Mouse (Mus musculus) left cerebral cortex, adult 9 months (tissue): ENCODE measurements around the gene Nudt5.
"Not testable (repeated sequence)": the region's sequence is repeated elsewhere in the genome, so short reads cannot be mapped to it uniquely, and the experiment has no call there.

Experiments used
- DNase-seq, 2 experiments: peaks; one replicate each; pipeline ENCODE4 v3.0.0; 2022; ENCODE audit warnings: low spot score in 2 of 2

Gene Nudt5

DNA sequence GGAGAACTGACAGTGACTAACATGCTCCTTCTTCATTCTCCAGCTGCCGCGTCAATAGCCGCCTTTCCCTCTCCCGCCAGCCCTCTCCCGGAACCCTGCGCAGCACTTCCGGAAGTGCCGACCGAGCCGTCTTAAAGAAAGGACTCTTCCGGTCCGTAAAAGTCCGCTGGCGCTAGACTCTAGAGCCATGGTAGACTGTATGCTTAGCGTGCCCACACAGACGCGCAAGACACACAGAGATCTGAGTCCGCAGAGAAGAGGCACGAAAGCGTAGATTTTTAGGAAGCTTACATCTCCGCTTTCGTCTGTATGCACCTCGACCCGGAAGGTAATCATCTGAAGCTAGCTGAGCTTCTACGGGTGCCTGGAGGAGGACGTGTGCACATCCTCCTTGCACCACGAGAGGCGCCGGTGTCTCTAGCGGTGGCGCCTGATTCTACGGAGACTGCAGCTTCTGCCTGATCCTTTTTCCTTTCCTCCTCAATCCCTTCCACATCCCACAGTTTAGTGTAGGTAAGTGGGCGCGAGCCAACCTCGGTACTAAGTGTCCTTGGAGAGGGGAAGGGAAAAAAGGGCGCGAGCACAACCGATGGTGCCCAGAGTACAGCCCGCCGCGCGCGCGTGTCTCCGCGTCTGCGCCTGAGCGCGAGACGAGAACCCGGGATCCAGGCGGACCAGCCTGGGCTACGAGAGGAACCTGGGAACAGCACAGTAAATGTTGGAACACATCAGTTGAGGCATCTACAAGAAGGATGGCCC lies at the start of gene Nudt5, which contains the start of gene Cdc123:
Nudt5 (plus strand) TSS at position 147 of the 759 bp plus-strand sequence.
Cdc123 (minus strand) TSS at position 292 of the 759 bp plus-strand sequence.
- peak; percentile 87 to 93 for DNase-seq

DNA sequence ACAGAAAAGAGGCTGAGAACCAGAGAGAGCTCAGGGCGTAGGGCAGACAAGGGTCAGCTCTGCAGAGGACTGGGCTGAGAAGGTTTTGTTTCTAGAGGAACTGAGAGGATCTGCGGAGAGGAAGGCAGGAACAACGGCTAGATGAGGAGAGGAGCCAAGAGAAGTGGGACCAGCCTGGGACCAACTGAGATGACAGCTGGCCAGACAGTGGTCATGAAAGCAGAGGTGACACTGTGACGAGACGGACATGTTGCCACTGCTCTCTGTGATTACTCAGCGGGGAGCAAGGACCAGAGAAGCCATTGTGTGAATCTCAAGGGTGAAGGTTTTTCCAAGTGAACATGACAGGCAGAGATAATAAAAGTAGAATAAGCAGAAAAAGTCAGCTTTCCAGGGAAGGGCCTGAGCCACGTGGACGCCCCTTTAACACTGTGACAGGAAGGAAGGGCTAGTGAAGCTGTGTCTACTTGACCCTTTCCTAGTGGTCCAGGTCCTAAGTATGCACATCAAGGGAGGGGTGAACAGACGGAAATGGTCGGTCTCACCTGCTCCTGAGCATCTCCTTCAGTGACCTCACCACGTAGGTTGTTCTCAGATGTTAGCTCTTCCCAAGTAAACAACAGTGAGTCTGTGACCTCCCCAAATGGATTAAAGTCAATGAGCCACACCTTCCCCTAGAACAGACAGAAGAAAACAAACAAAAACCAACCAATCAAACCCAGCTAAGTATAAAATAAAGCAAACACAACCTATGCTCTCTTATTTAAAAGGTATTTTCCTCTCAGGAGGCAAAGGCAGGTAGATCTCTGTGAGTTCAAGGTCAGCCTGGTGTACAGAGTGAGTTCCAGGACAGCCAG lies 46.8 kb upstream of the Nudt5 start:
- no peak for DNase-seq

DNA sequence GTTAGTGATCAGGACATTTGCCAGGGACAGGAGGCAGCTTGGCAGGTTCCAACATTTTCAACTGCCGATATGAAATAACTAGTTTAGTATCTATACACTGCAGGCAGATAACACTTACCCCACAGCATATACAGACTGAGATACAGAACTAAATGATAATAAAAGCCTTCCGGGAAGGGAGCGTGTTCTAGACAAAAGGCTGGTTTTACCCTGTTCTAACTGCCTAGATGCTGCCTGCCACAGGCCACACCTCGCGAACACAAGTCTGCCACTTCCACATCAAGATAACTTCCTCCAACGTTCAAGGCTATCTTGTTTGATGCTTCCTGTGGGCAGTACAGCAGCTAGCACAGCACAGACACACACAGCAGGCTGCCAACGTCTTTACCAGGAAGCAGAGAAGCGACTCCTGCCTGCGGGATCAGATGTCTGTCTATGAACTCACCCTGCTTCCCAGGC lies 43.6 kb upstream of the Nudt5 start:
- no peak for DNase-seq

DNA sequence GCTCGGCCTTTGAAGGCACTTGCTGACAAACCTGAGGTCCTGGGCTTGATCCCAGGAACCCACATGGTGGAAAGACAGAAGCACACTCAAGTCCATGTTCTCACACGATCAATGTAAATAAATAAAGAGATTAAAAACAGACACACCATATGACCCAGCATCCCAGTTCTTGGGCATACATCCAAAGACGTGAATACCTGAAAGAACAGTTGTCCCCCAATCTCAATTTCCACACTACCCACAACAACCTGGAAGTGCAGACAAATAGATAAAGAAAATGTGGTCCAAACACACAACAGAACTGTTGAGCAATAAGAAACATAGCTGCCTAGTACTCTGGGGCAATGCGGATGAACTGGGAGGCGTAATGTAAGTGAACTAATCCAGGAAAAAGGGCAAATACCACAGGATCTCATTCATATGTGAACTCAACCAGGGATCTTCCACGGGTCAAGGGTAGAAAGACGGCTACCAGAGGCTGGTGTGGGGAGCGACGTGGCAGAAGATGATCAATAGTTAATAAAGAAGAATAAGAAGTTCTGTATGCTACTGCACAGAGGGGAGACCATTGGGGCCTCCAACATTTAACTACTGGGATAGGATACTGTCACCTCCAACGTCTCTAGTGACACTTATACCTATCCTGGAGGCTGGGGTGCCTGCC lies 42.8 kb upstream of the Nudt5 start:
- no peak for DNase-seq

DNA sequence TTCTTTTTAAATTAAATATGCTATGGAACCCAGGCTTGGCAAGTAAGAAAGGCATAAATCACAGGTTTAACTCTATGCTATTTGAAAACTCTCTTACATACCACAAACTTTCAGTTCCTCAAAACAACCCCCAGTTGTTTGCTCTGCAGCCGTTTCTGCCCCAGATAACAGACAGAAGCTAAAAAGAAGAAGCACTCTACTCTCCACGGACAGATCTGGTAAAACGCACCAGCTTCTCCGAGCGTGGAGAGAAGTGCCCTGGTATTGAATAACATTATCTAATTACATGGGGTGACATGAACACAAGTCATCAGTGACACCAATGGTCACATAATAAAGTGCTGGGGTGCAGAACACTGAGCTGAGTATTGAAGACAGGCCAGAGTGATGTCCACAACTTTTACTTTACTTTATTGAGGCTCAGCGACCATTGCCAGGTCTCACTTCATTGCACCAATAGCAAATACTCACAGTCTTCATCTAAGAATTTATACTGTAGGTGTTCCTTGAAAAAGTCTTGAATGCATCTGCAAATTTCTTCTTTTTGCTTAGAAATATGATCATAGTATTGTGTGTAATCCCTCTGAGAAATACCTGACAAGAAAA lies 40.3 kb upstream of the Nudt5 start:
- no peak for DNase-seq

DNA sequence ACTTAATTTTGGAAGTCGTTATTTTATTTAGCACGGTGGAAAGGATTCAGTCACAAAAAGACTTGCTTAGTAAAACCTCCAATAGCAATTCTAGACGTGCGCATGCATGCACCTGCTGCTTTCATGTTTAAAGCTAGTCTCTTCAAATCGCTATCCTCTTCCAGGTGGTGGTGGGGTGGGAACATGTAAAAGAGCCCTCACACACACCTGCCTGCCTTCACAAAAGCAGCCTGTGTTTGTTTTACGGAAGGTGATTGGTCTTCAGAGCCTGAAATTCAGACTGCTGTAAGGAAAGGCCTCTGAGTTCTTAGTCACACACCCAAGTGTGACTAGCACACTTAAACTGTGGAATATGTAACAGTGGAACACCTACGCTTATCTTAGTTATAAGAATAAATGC lies 39.6 kb upstream of the Nudt5 start:
- DNase-seq, result no peak

DNA sequence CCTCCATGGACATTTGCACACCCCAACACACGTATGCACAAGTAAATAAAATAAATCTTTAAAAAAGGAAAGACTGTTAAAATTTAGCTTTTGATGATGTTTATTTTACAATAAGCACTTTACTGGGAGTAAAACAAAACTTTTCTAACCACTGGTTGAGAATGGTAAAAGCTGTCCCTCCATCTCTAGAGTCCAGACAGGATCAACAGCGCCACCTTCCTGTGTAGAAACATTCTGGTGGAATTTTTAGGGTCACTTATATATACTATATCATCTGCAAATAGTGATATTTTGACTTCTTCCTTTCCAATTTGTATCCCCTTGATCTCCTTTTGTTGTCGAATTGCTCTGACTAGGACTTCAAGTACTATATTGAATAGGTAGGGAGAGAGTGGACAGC lies 38.6 kb upstream of the Nudt5 start:
- not testable (repeated sequence) for DNase-seq

DNA sequence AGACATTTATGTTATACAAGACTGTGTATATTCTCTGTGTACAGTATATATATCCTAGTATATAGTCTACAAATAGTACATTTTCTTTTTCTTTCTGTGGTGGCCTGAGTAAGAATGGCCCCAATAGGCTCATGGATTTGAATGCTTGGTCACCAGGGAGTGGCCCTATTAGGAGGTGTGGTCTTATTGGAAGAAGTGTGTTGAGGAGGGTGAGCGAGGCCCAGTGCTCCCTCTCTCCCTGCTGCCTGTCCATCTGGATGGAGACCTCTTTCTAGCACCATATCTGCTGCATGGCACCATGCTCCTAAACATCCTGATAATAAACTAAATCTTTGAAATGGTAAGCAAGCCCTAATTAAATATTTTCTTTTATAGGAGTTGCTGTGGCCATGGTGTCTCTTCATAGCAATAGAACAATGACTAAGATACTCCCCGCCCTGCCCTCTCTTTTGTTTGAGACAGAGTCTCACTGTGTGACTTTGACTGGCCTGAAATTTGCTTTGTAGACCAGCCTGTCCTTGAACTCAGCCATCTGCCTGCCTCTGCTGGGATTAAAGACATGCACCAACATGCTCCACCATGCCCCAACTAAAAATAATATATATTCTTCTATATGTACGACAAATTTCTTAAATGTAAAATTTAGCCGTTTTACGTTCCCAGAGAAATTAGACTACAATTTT lies 34.6 kb upstream of the Nudt5 start:
- no peak for DNase-seq

DNA sequence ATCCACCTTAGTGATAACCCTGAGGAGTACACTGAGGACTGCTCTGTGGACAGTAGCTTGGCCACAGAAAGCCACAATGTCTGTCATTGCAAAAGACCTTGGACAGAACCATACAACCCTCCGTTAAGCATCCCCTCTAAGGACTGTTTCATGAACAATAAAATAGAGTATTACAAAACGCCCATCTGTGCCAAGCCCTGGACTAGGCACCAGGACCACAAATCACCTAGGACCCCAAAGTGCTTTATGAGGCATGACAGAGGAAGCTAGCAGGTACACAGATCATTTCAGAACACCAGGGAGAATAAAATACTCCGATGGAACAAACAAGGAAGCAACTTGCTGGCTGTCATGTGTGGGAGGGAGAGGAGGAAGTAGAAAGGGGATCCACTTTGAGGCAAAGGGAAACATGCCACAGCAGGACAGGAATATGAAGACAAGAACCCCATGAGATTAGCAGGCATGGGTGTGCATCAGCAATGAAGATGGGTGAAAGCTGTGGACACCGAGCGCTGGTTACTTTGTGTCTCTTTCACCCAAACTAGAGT lies 33.5 kb upstream of the Nudt5 start:
- no peak for DNase-seq

DNA sequence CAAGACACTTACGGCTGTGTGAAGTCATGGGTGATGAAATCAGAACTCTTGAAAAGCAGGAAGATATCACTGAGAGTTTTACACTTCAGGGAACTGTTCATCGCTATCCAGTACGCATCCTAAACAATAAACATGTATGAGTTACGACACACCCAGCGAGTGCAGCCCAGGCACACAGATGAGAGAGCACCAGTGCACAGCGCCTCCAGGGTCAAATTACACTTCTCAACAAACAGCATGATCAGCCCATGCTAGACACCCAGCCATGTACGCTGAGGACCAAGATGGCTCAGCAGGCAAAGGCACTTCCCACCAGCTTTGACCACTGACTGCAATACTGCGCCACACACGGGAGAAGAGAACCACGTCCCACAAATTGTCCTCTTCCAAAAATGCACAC lies 23.6 kb upstream of the Nudt5 start:
- DNase-seq, result no peak

DNA sequence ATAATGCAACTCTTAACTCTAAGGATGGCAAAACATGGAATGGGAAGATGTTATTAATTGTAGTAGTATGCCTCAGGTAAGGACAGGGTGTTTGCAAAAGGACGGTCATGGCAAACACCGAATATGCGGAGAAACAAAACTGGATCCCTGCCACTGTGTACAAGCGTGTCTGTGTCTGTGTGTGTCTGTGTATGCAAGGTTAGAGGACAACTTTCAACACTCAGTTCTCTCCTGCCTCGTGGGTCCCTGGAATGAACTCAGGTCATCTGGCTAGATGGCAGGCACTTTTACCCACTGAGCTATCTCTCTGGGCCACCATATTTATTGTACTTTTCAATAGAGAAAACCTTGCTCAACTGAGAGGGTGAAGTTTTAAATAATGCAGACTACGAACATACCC lies 22.4 kb upstream of the Nudt5 start:
- no peak for DNase-seq

DNA sequence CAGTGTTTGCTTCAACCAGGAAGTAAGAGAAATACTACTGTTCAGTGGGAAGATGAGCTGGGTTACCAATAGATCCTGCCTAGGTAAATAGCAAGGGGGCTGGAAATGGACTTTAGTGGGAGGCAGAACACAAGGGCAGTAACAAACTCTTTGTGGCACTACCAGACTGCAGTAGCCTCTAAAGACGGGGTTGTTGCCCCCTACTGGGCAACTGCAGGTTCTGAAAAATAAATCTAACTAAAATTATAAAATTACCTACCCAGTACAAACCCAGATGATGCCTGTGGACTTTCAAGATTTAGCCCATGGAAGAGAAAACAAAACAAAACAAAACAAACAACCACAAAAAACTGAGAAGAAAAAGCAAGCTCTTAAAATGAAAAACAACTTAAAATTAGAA lies 20.6 kb upstream of the Nudt5 start:
- DNase-seq, result no peak

DNA sequence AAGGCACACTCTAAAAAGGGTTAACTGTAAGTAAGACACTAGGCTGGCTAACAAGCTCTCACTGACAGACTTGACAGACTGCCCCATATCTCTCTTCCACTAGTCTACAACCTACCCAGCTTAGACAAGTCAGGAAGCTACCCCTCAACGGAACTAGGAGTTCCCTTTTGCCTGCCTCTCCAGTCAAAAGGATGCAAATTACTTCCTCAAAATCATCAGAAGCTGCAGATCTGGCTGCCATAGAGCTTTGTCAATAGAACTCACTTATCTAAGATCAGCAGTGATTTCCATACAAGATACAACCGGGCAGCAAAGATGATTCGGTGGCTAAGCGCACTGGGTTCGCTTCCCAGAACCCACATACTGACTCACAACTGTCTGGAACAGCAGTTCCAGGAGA lies 20.1 kb upstream of the Nudt5 start:
- DNase-seq, result no peak

DNA sequence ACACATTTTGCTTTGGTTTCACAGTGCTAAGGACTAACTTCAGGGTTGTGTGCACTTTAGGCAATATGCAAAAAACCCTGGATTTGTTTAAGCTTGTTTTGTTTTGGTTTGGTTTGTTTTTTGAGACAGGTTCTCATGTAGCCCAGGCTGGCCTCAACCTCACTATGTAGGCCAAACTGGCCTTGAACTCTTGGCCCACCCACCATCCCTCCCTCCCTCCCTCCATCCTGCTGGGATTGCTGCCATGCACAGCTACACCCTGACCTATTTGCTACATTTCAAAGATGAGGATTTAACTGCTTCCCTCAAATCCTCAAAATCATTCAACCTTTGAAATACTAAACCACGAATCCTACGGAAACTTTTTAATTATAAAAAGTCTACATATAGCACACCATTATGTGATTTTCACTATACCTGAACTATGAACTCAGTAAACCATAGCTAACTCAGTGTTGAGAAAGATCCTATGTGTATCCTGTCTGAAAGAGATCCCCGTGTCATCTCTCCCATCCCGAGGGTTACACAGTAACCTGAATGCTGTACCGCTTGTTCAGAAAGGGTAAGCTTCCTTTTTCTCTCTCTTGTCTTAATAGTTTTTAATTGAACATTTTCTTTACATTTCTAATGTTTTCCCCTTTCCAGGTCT lies 19.4 kb upstream of the Nudt5 start:
- DNase-seq, result no peak

DNA sequence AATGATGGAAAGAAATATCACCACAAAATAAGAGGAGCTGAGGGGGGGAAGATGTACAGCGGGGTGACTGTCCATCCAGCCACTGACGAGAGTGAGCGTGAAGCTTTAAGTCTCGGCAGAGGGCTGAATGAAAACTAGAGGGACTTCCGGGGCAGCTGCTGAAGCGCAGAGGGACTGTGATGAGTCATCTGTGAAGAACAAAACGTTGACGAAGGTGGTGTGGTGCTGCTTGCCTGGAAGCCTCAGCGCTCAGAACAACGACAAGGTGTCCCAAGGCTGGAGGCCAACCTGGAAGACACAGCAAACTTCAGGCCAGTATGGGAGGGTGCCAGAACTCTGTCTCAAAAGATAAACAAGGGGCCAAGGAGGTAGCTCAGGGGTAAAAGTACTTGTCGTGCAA lies 4.0 kb upstream of the Nudt5 start:
- DNase-seq, result no peak

DNA sequence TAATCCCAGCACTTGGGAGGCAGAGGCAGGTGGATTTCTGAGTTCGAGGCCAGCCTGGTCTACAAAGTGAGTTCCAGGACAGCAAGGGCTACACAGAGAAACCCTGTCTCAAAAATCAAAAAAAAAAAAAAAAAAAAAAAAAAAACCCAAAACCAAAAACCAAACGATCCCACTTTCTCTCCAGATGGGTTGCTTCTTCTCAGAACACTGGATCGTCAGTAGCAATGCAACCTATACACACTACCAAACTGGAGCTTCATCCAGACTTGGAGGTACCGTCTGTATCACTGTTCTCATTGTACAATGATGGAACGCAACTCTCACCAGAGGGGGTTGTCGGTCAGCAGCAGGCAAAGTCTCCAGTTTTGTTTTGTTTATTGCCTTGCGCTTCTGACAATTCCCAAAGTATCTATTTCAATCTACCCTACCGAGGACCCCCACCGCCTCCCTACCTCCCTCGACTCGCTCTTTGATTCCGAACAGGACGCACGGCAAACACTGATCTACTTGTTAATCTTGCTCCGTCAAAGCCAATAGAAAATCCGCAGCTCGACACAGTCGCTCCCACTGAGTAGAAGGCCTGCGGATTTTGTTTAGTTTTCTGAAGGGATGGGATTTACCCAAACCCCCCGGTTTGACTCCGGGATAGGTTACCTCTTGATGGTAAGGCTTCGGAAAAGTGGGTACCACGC lies 492 bp upstream of the Nudt5 start:
- DNase-seq, result no peak

DNA sequence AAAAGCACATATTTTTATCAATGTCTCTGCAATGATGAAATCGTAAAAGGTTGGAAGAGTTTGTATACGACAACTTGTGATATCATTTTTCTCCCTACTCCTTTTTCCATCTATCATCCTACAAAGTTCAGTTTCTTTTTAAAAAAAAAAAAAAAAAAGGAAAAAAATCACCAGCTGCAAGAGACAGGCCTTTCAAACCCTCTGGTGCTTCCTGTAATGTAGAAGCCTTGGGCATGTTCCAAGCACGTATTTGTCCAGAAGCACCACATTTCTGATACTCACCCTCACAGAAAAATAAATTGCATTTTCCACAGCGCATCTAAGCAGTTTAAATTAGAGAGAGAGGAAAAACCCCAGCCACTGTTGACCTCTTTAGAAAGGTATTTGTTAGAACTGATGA lies 1.0 kb downstream of the Nudt5 start:
- no peak for DNase-seq

DNA sequence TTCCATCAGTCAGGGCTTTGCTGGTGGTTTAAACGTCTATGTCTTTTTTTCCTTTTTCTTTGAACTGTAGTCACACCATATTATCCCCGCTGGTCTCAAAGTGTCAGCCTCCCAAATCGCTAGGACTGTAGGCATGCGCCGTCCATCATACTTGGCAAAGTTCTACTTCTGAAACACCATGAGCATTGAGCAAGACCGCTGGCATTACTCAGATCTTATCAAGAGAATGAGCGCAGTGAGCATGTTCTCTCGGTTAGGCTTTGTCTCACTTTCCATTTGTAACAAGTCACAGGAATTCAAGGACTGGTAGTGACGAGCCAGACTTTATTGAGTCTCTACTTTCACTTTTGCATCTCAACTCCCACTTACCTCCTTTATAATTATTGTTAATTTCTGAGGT lies 6.3 kb downstream of the Nudt5 start:
- DNase-seq, result no peak

DNA sequence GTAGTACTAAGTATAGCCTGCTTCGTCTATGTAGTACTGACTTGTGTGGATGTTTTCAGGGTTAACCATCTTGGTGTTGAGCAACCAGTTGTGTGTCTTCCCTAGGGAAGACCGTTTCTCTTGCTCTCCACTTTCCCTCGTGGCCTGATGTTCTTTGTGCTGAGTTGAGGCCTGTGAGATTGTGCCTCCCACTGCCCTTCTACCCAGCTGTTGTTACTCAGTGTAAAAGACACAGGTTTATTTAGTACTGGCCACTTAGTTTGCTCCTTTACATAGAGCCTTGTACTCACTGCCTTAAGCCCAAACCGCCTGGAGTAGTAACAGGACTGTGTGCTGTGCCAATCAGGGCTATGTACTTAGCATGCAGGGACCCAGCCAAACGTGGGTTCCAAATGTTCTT lies 7.0 kb downstream of the Nudt5 start:
- no peak for DNase-seq

DNA sequence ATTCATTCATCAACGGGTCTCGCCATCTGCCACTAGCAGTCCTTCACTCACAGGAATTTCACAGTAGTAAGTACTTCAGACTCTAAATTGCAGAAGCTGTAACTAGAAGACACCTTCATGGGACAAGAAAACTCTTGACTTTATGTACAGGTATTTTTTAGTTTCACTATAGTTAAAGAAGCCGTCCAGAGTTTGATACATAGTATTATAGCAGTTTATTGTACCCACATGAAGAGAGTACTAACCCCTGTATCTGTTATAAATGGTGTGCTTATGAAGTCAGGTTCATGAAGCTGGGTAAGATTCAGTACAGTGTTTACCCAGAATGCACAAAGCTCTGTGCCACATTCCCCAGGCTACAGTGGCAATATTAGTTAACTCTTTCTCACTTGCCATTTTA lies 18.0 kb downstream of the Nudt5 start, which contains the start of gene Gm13199:
Gm13199 (minus strand) TSS at position 101 of the 400 bp plus-strand sequence.
- DNase-seq, result no peak
